16 mouse cellular contexts compared by ENCODE assay signal in genomic region chr7:96303963-96304362, GRCm38 (mm10).
"Had no signal": no experiment of that assay in that cellular context is flagged by ENCODE, and none has a peak within 500 bp of the region (broad histone marks: within the 10 kb centered on the region; RNA-seq: fewer than 3 reads in every experiment).

No protein-coding gene starts in this region.

- H3K27me3 ChIP-seq: limb, embryonic 15.5 days; liver, embryonic 12.5 days; midbrain, embryonic 13.5 days; neural tube, embryonic 13.5 days had no signal

- ATAC-seq: liver, embryonic 12.5 days; midbrain, embryonic 13.5 days had no signal

- H3K36me3 ChIP-seq: limb, embryonic 15.5 days; liver, embryonic 12.5 days; midbrain, embryonic 13.5 days; neural tube, embryonic 13.5 days had no signal

- H3K4me1 ChIP-seq: liver, embryonic 12.5 days had no signal

- DNase-seq: kidney, adult 18-20 months; kidney, postnatal 10 days; kidney, postnatal 4 days; left cerebral cortex, postnatal 4 days; lung, embryonic 14.5 days; lung, postnatal 10 days; lung, postnatal 4 days; right cerebral cortex, adult 18-20 months; spleen, adult 18-20 months; thymus, adult 18-20 months; thymus, postnatal 14 days had no signal

- H3K27ac ChIP-seq: layer of hippocampus, adult 2 months; limb, embryonic 15.5 days; liver, embryonic 12.5 days; midbrain, embryonic 13.5 days; neural tube, embryonic 13.5 days had no signal

- H3K9me3 ChIP-seq: limb, embryonic 15.5 days; liver, embryonic 12.5 days; midbrain, embryonic 13.5 days; neural tube, embryonic 13.5 days had no signal

- H3K4me2 ChIP-seq: limb, embryonic 15.5 days; liver, embryonic 12.5 days; lung, embryonic 14.5 days; midbrain, embryonic 13.5 days; neural tube, embryonic 13.5 days had no signal

- H3K4me3 ChIP-seq: layer of hippocampus, adult 2 months; limb, embryonic 15.5 days; liver, embryonic 12.5 days; midbrain, embryonic 13.5 days; neural tube, embryonic 13.5 days had no signal

- H3K9ac ChIP-seq: limb, embryonic 15.5 days; liver, embryonic 12.5 days; lung, embryonic 14.5 days; midbrain, embryonic 13.5 days; neural tube, embryonic 13.5 days had no signal
